Mouse (Mus musculus) cerebellum, postnatal 25 days (tissue): ENCODE data around the gene Smim22.

Source experiments
- DNase-seq, 2 experiments: peaks; one replicate each; pipeline ENCODE4 v3.0.0; 2021; ENCODE audit warnings: mixed read lengths in 2 of 2

The Smim22 gene

GRCm38 (mm10) chr16:5010371-5010935 is 3.4 kb downstream of the Smim22 start:
- DNase-seq = no peak

GRCm38 (mm10) chr16:5011285-5011684 is 4.2 kb downstream of the Smim22 start:
- no peak for DNase-seq

GRCm38 (mm10) chr16:5012036-5013005 is 5.2 kb downstream of the Smim22 start:
- peak; percentile 47 for DNase-seq

- peak; percentile 97 to 99 for DNase-seq
Observed at GRCm38 (mm10) chr16:5013054-5013838, 6.2 kb downstream of the Smim22 start, which contains the start of gene Rogdi. Gene Rogdi (minus strand): TSS chr16:5013553.

GRCm38 (mm10) chr16:5014578-5014977 is 7.5 kb downstream of the Smim22 start:
- no peak for DNase-seq

- DNase-seq = no peak
Observed at GRCm38 (mm10) chr16:5024021-5024420, 16.9 kb downstream of the Smim22 start.

GRCm38 (mm10) chr16:5029847-5030246 is 22.8 kb downstream of the Smim22 start:
- no peak for DNase-seq

DNA sequence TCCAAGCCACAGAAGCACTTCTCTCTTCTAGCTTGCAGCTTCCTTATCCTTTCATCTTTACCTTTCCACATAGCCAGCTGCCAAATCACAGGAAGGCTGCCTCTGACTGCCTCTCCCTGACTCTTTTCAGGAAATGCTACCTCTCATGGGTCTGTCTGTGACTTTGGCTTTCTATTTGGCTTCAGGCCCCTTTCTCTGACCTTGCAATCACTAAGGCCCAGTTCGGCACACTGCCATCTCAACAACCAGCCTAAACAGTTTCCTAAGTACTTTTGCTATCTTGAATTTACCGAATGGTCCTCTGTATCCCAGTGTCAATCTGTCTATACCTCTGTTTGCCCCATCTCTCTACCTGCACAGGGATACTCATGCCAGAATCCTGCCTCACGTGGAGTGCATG is 28.5 kb downstream of the Smim22 start:
- DNase-seq = no peak

GRCm38 (mm10) chr16:5036649-5037234 is 29.7 kb downstream of the Smim22 start:
- no peak for DNase-seq

- DNase-seq = no peak
Observed at GRCm38 (mm10) chr16:5045322-5045721, 38.2 kb downstream of the Smim22 start.

- DNase-seq = peak in 1 of 2 experiments; percentile 14
Observed at GRCm38 (mm10) chr16:5049182-5049773, 42.2 kb downstream of the Smim22 start.

DNA sequence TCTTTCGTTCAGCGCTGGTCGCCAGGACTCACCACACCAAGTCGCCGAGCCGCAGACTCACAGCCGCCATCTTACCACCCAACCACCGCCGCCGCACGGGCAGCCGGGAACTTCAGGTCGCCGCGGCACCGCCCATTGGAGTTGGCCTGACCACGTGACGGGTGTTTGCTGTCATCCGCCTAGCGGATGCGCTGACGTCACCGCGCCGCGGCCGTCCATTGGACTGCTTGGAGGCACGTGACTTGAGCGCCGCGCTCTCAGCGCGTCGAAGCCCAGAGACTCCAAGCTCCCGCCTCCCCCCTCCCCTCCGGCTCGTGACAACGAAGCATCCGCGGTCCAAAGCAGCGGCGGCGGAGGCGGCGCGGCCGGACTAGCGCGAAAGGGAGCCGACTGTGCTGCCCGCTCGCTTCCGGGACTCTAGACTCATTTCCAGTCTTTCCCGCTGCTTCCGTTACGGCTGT is 42.7 kb downstream of the Smim22 start, which contains the start of the genes Glyr1 and Ubn1:
Glyr1 (minus strand) TSS at position 90 of the 461 bp plus-strand sequence.
Ubn1 (plus strand) TSS at position 284 of the 461 bp plus-strand sequence.
- DNase-seq = peak; percentile 99 to 100

- DNase-seq = peak; percentile 85 to 86
Observed at GRCm38 (mm10) chr16:5050251-5051110, 43.4 kb downstream of the Smim22 start.
